8 mouse cellular contexts compared by ENCODE assay signal in the genomic region with DNA sequence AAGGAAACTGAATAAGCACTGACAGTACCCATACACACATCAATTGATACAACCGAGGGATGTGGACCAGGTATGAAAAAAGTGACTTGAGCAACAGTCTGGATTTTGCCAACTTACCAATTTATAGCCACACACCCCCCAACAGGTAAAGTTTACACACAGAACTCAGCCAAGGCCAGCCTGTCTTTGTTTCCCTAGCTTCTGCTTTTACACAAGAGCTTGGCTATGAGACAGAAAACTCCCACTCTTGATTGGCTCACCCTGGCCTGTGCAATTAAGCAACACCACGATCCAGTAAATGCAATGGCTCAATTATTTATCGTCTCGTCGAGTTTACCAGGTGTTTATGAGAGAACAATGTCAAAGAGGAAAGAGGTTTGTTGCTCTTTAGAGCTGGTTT. TPM values are rescaled to one million over a fixed set of nuclear protein-coding genes. Genes with fewer than 3 reads are reported as not detected.
A peak's percentile ranks its signal among the peaks of the same experiment; 100 is the strongest.
DNase-seq lines count a peak whose midpoint lies in the region; ATAC-seq and TF ChIP-seq lines count a peak whose summit lies in the region.

No protein-coding gene starts in this region.

- DNase-seq in layer of hippocampus, adult 11-12 months (ENCODE audit: low spot score) = peak; percentile 47
- DNase-seq in layer of hippocampus, postnatal 10 days (ENCODE audit: low spot score in 2 of 2) = no peak
- DNase-seq in right cerebral cortex, adult 18-20 months = no peak
- DNase-seq in cerebellum, postnatal 36 days = no peak

- H3K27ac ChIP-seq in bone marrow macrophage, adult 2 months (ENCODE audit: insufficient read depth, low read depth, low read length) = peak overlapping the region; percentile 50
- H3K27ac ChIP-seq in heart, embryonic 15.5 days = peak overlapping the region; percentile 91
- H3K27ac ChIP-seq in limb, embryonic 13.5 days = peak overlapping the region; percentile 15; the same call in 1 of the 2 replicates
- no peak overlapping the region for H3K27ac ChIP-seq in midbrain, embryonic 15.5 days

- WGBS in heart, embryonic 15.5 days = 19% methylated on average over 5 of the region's 5 CpGs
- WGBS in limb, embryonic 13.5 days = 10% methylated on average over 5 of the region's 5 CpGs
- 34% methylated on average over 5 of the region's 5 CpGs for WGBS in midbrain, embryonic 15.5 days

- peak overlapping the region; percentile 53 for H3K4me3 ChIP-seq in bone marrow macrophage, adult 2 months (ENCODE audit: insufficient read depth, low read length)
- H3K4me3 ChIP-seq in heart, embryonic 15.5 days = peak overlapping the region; percentile 96
- peak overlapping the region; percentile 94 for H3K4me3 ChIP-seq in limb, embryonic 13.5 days
- peak overlapping the region; percentile 84 for H3K4me3 ChIP-seq in midbrain, embryonic 15.5 days

- H3K4me1 ChIP-seq in bone marrow macrophage, adult 2 months (ENCODE audit: control insufficient read depth, insufficient read depth, low read length) = peaks cover 35% of the 10 kb centered on the region
- peaks cover 39% of the 10 kb centered on the region for H3K4me1 ChIP-seq in heart, embryonic 15.5 days (replicated peaks)
- H3K4me1 ChIP-seq in limb, embryonic 13.5 days = peaks cover 30% of the 10 kb centered on the region
- peaks cover 22% of the 10 kb centered on the region for H3K4me1 ChIP-seq in midbrain, embryonic 15.5 days

- no peaks in the 10 kb centered on the region for H3K36me3 ChIP-seq in heart, embryonic 15.5 days
- H3K36me3 ChIP-seq in limb, embryonic 13.5 days = no peaks in the 10 kb centered on the region
- H3K36me3 ChIP-seq in midbrain, embryonic 15.5 days (replicated peaks) = no peaks in the 10 kb centered on the region

- TF ChIP-seq CTCF in bone marrow macrophage, adult 2 months (IDR thresholded peaks at IDR 0.05; ENCODE audit: low read depth, low read length) = no peak

- no peaks in the 10 kb centered on the region for H3K27me3 ChIP-seq in heart, embryonic 15.5 days
- no peaks in the 10 kb centered on the region for H3K27me3 ChIP-seq in limb, embryonic 13.5 days
- 0 out of 2 replicates have a peak, but pooled peaks cover 2% of the 10 kb centered on the region for H3K27me3 ChIP-seq in midbrain, embryonic 15.5 days (replicated peaks)

- no peak for TF ChIP-seq POLR2A in bone marrow macrophage, adult 2 months (IDR thresholded peaks at IDR 0.05; ENCODE audit: borderline replicate concordance, low read depth, low read length)

- no peaks in the 10 kb centered on the region for H3K9me3 ChIP-seq in heart, embryonic 15.5 days (replicated peaks)
- H3K9me3 ChIP-seq in limb, embryonic 13.5 days = no peaks in the 10 kb centered on the region
- H3K9me3 ChIP-seq in midbrain, embryonic 15.5 days = no peaks in the 10 kb centered on the region

- no peak for ATAC-seq in heart, embryonic 15.5 days (replicated peaks; ENCODE audit: insufficient number of reproducible peaks, insufficient read depth, low FRiP score, low read depth)
- no peak for ATAC-seq in limb, embryonic 13.5 days (ENCODE audit: low FRiP score, low read depth)
- no peak for ATAC-seq in midbrain, embryonic 15.5 days (replicated peaks)

- peak overlapping the region; percentile 79 for H3K4me2 ChIP-seq in heart, embryonic 15.5 days
- peak overlapping the region; percentile 81 for H3K4me2 ChIP-seq in limb, embryonic 13.5 days (replicated peaks)
- peak overlapping the region; percentile 69 for H3K4me2 ChIP-seq in midbrain, embryonic 15.5 days

- peak overlapping the region; percentile 96 for H3K9ac ChIP-seq in heart, embryonic 15.5 days
- H3K9ac ChIP-seq in limb, embryonic 13.5 days = peak overlapping the region; percentile 19; the same call in 1 of the 2 replicates
- H3K9ac ChIP-seq in midbrain, embryonic 15.5 days = no peak overlapping the region

RNA-seq across cellular contexts. Expression of a gene that starts 1.2 kb away (rescaled TPM):
- total RNA-seq in layer of hippocampus, postnatal 10 days (2021) = 10 to 100 TPM; 35.9 to 39.0 TPM
- polyA plus RNA-seq in bone marrow macrophage, adult 2 months (2012; ENCODE audit: insufficient read depth, insufficient read length, missing spikeins) = 73.3 and 76.6 TPM in 2 replicates
- 50.6 and 60.8 TPM in 2 replicates for polyA plus RNA-seq in heart, embryonic 15.5 days (2015; fragmentation: Nextera tagmentation; extraction: Ambion mirVana)
- 42.4 and 50.3 TPM in 2 replicates for polyA plus RNA-seq in limb, embryonic 13.5 days (2015; fragmentation: Nextera tagmentation; extraction: Ambion mirVana)
- 35.8 and 37.9 TPM in 2 replicates for polyA plus RNA-seq in midbrain, embryonic 15.5 days (2015; fragmentation: Nextera tagmentation; extraction: Ambion mirVana)

RNA-seq across cellular contexts. Expression of a gene that starts 32.6 kb away (rescaled TPM):
- total RNA-seq in layer of hippocampus, postnatal 10 days (2021) = 10 to 100 TPM; 20.5 to 20.6 TPM
- polyA plus RNA-seq in bone marrow macrophage, adult 2 months (2012; ENCODE audit: insufficient read depth, insufficient read length, missing spikeins) = 3.8 and 4.1 TPM in 2 replicates
- 429 and 457 TPM in 2 replicates for polyA plus RNA-seq in heart, embryonic 15.5 days (2015; fragmentation: Nextera tagmentation; extraction: Ambion mirVana)
- polyA plus RNA-seq in limb, embryonic 13.5 days (2015; fragmentation: Nextera tagmentation; extraction: Ambion mirVana) = 136 and 142 TPM in 2 replicates
- 47.9 and 50.8 TPM in 2 replicates for polyA plus RNA-seq in midbrain, embryonic 15.5 days (2015; fragmentation: Nextera tagmentation; extraction: Ambion mirVana)
